Mouse (Mus musculus) liver, embryonic 13.5 days (tissue): ENCODE results near the gene Arid4a. TPM values are rescaled to one million over a fixed set of nuclear protein-coding genes. Genes with fewer than 3 reads are reported as not detected.

Experiments used
- ATAC-seq: fragments of 200-750 bp; cut with Nextera tagmentation; 2 replicates; pipeline ENCODE4 v1.8.0; 2017; ENCODE audit warnings: low read depth, mild to moderate bottlenecking, moderate number of reproducible peaks, moderate library complexity
- DNase-seq: peaks from one replicate; pipeline ENCODE4 v3.0.0; 2022
- H3K27ac ChIP-seq: fragments of 300-500 bp; sonication (generic); 2 replicates; pipeline ENCODE4 v1.5.1; 2015; ENCODE audit warnings: moderate library complexity, mild to moderate bottlenecking, inconsistent platforms
- H3K27me3 ChIP-seq: fragments of 300-500 bp; sonication (generic); 2 replicates; pipeline ENCODE4 v1.6.1; 2015; ENCODE audit warnings: mild to moderate bottlenecking, inconsistent platforms
- H3K36me3 ChIP-seq: fragments of 300-500 bp; sonication (generic); 2 replicates; pipeline ENCODE4 v1.6.1; 2015; ENCODE audit warnings: mild to moderate bottlenecking, inconsistent platforms
- H3K4me1 ChIP-seq: fragments of 300-500 bp; sonication (generic); replicated peaks from 2 replicates; pipeline ENCODE4 v1.6.1; 2015; ENCODE audit warnings: inconsistent platforms
- H3K4me2 ChIP-seq: fragments of 300-500 bp; sonication (generic); 2 replicates; pipeline ENCODE4 v1.6.1; 2015; ENCODE audit warnings: inconsistent platforms, mild to moderate bottlenecking, moderate library complexity
- H3K4me3 ChIP-seq: fragments of 300-500 bp; sonication (generic); replicated peaks from 2 replicates; pipeline ENCODE4 v1.5.1; 2015; ENCODE audit warnings: mild to moderate bottlenecking, inconsistent platforms
- H3K9ac ChIP-seq: fragments of 300-500 bp; sonication (generic); 2 replicates; pipeline ENCODE4 v1.6.1; 2015; ENCODE audit warnings: mild to moderate bottlenecking, inconsistent platforms
- H3K9me3 ChIP-seq: fragments of 300-500 bp; sonication (generic); replicated peaks from 2 replicates; pipeline ENCODE4 v1.6.1; 2016; ENCODE audit warnings: inconsistent platforms
- WGBS: fragments of 180-500 bp; shearing (Covaris S2); methylation state at CpG from one replicate; pipeline ENCODE4 v1.1.7; 2015; ENCODE audit not compliant: insufficient replicate concordance; 5-methylcytosine and 5-hydroxymethylcytosine counted together
- polyA plus RNA-seq: library from polyadenylated mRNA; unstranded; fragments of >200 nt; fragmentation: Nextera tagmentation; extraction: Ambion mirVana; gene quantifications from 2 replicates; pipeline ENCODE4 v1.2.1, GENCODE M21; 2015

Gene Arid4a
- polyA plus RNA-seq, 1 experiment from 2014 or later, result 24.1 TPM

DNA sequence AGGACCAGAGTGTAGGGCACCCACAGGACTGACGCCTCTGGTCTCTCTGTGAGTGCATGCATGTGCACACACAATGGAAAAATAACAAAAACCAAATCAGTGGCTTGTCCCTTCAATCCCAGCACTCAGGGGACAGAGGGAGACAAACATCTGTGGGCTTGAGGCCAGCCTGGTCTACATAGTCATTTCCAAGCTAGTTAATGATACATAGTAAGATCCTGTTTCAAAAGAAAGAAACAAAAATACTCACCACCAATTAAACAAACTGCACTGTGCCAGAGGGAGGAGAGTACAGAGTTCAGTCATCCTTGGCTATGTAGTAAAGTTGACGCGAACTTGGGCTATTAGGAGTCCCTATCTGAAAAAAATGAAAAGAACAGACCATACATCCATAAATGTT lies 27.8 kb downstream of the Arid4a start:
- ATAC-seq, result peak; percentile 42
- Histone ChIP-seq H3K9ac (no peak overlapping the region), H3K36me3 (peaks cover 69% of the 10 kb centered on the region), H3K27ac (no peak overlapping the region), H3K27me3 (no peaks in the 10 kb centered on the region), H3K4me2 (no peak overlapping the region), H3K9me3 (no peaks in the 10 kb centered on the region), H3K4me1 (peaks cover 6% of the 10 kb centered on the region; the same call in 1 of the 2 replicates), H3K4me3 (no peak overlapping the region)
- WGBS, result 85% methylated on average over 3 of the region's 3 CpGs
- no peak for DNase-seq

- H3K27me3 ChIP-seq, result no peaks in the 10 kb centered on the region
- H3K4me2 ChIP-seq, result no peak overlapping the region
- peaks cover 62% of the 10 kb centered on the region for H3K36me3 ChIP-seq
- H3K9ac ChIP-seq, result no peak overlapping the region
- no peaks in the 10 kb centered on the region for H3K9me3 ChIP-seq
- WGBS, result 87% methylated on average over 2 of the region's 2 CpGs
- H3K4me1 ChIP-seq, result peaks cover 6% of the 10 kb centered on the region; the same call in 1 of the 2 replicates
- no peak overlapping the region for H3K4me3 ChIP-seq
- no peak for DNase-seq
- H3K27ac ChIP-seq, result no peak overlapping the region
- ATAC-seq, result no peak
Observed at GRCm38 (mm10) chr12:71044488-71044887, 28.7 kb downstream of the Arid4a start.

DNA sequence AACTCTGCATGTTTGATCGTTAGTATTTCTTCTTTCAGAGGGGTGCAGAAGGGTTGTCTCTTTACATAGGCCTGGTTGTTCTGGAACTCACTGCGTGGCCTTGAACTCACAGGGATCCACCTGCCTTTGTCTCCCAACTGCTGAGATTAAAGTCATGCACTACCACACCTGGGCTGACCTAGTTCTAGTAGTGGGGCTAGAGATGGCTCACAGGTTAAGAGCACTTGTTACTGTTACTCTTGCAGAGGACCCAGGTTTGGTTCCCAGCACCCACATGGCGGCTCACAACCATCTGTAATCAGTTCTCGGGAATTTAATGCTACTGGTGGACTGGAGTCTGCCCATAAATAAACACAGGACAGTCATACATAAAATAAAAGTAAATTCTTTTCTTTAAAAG lies 30.7 kb downstream of the Arid4a start:
- WGBS, result 91% methylated on average over 4 of the region's 4 CpGs
- H3K27ac ChIP-seq, result no peak overlapping the region

DNA sequence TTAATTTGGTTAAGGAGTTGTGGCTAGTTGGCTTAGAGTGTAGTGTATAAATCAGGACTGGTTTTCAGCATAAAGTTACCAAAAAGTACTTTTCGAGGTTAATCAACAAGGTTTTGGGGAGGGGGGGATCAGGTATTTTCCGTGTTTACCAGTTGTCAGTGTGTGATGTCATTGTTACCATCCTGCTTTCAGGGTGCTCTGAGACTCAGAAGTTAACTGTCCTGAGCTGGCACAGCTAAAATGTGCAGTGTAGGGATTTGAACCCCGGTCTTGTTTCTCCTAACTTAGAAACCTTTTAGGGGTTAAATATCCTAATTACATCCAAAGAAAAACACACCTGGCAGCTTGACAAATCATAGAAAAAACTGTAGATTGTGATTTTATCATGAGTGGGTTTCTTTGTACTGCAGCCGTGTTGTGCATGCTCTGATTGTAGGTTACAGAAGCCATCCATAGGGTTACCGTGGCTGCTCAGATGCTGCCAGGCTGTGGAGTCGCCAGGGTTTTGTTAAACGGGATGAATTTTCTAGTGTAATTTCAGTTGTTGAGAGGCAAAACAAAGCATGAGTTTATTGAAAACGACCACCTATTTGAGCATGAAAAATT lies 31.8 kb downstream of the Arid4a start:
- Histone ChIP-seq H3K27ac (no peak overlapping the region), H3K4me3 (no peak overlapping the region), H3K9ac (no peak overlapping the region), H3K27me3 (no peaks in the 10 kb centered on the region), H3K36me3 (peaks cover 31% of the 10 kb centered on the region), H3K4me2 (no peak overlapping the region), H3K4me1 (peaks cover 11% of the 10 kb centered on the region), H3K9me3 (no peaks in the 10 kb centered on the region)
- DNase-seq (no peak), ATAC-seq (no peak)
- WGBS, result 68% methylated on average over 8 of the region's 8 CpGs

More for the DNA sequence above, 30.7 kb downstream of the Arid4a start:
- no peaks in the 10 kb centered on the region for H3K27me3 ChIP-seq
- H3K4me2 ChIP-seq, result no peak overlapping the region
- no peak overlapping the region for H3K4me3 ChIP-seq
- H3K9me3 ChIP-seq, result no peaks in the 10 kb centered on the region
- H3K36me3 ChIP-seq, result peaks cover 42% of the 10 kb centered on the region
- DNase-seq (no peak), ATAC-seq (no peak)
- H3K9ac ChIP-seq, result no peak overlapping the region
- peaks cover 6% of the 10 kb centered on the region; the same call in 1 of the 2 replicates for H3K4me1 ChIP-seq

DNA sequence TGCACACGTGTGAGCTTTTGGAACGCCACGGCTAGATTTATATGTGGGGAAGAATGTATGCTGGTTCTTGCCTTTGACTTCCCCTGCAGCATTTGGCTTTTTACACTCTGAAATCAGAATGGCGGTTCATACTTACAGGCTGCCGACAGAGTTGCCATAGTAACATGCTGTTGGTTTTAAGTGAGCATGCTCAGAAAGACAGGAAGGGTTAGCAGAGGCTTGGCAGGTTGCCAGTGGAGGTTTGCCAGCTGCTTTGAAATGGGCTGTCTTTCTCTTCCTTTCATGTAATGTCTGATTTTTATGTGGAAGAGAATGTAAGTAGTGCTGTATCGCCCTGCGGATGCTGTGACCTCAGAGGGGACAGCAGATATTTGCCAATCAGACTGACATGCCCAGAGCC lies 32.3 kb downstream of the Arid4a start:
- H3K9me3 ChIP-seq, result no peaks in the 10 kb centered on the region
- DNase-seq, result peak; percentile 11
- H3K4me2 ChIP-seq, result no peak overlapping the region
- no peak overlapping the region for H3K4me3 ChIP-seq
- no peaks in the 10 kb centered on the region for H3K27me3 ChIP-seq
- WGBS, result 65% methylated on average over 7 of the region's 7 CpGs
- H3K27ac ChIP-seq, result no peak overlapping the region
- peak; percentile 47; the same call in 1 of the 2 replicates for ATAC-seq
- peaks cover 17% of the 10 kb centered on the region for H3K4me1 ChIP-seq
- H3K36me3 ChIP-seq, result peaks cover 28% of the 10 kb centered on the region
- H3K9ac ChIP-seq, result no peak overlapping the region

DNA sequence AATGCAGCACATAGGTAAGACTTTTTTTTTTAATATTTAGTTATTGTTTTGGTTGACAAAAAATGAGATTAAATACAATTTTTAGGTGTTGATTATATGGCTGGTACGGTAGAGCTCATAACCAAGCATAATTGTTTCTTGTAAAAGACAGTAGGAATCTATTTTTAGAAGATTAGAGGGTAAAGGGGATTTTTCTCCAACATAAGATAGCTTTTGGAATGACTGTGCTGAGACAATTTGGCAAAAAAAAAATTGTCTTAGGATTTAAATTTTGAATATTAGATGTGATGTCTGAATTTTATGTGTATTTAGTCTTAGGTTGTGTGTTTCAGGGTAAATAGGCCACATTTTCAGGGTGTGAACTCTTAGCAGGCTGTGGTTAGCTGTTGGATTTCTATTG lies 32.8 kb downstream of the Arid4a start:
- no peak overlapping the region for H3K9ac ChIP-seq
- no peak for DNase-seq
- no peaks in the 10 kb centered on the region for H3K9me3 ChIP-seq
- peaks cover 17% of the 10 kb centered on the region for H3K4me1 ChIP-seq
- H3K4me2 ChIP-seq, result no peak overlapping the region
- no peak for ATAC-seq
- no peak overlapping the region for H3K27ac ChIP-seq
- no peaks in the 10 kb centered on the region for H3K27me3 ChIP-seq
- H3K36me3 ChIP-seq, result peaks cover 28% of the 10 kb centered on the region
- H3K4me3 ChIP-seq, result no peak overlapping the region
- 88% methylated on average over 1 of the region's 1 CpGs for WGBS

- no peak overlapping the region for H3K4me2 ChIP-seq
- no peaks in the 10 kb centered on the region for H3K9me3 ChIP-seq
- H3K4me3 ChIP-seq, result no peak overlapping the region
- DNase-seq, result no peak
- H3K27me3 ChIP-seq, result no peaks in the 10 kb centered on the region
- H3K9ac ChIP-seq, result no peak overlapping the region
- H3K36me3 ChIP-seq, result peaks cover 24% of the 10 kb centered on the region
- H3K4me1 ChIP-seq, result peaks cover 17% of the 10 kb centered on the region
- WGBS, result 86% methylated on average over 10 of the region's 10 CpGs
- no peak overlapping the region for H3K27ac ChIP-seq
- ATAC-seq, result no peak
Observed at GRCm38 (mm10) chr12:71049596-71050265, 33.9 kb downstream of the Arid4a start.

- peaks cover 17% of the 10 kb centered on the region for H3K4me1 ChIP-seq
- H3K9ac ChIP-seq, result no peak overlapping the region
- 68% methylated on average over 3 of the region's 3 CpGs for WGBS
- no peak overlapping the region for H3K4me2 ChIP-seq
- DNase-seq (no peak), ATAC-seq (no peak)
- no peaks in the 10 kb centered on the region for H3K9me3 ChIP-seq
- H3K4me3 ChIP-seq, result no peak overlapping the region
- peaks cover 17% of the 10 kb centered on the region for H3K36me3 ChIP-seq
- no peaks in the 10 kb centered on the region for H3K27me3 ChIP-seq
- H3K27ac ChIP-seq, result no peak overlapping the region
Observed at GRCm38 (mm10) chr12:71051079-71051478, 35.3 kb downstream of the Arid4a start.

GRCm38 (mm10) chr12:71052341-71052995 lies 36.7 kb downstream of the Arid4a start:
- DNase-seq, result no peak
- H3K27ac ChIP-seq, result no peak overlapping the region
- no peaks in the 10 kb centered on the region for H3K9me3 ChIP-seq
- peaks cover 17% of the 10 kb centered on the region for H3K4me1 ChIP-seq
- WGBS, result 84% methylated on average over 7 of the region's 7 CpGs
- no peak overlapping the region for H3K9ac ChIP-seq
- no peaks in the 10 kb centered on the region for H3K27me3 ChIP-seq
- ATAC-seq, result peak; percentile 51
- H3K4me2 ChIP-seq, result no peak overlapping the region
- H3K4me3 ChIP-seq, result no peak overlapping the region
- peaks cover 14% of the 10 kb centered on the region; the same call in 1 of the 2 replicates for H3K36me3 ChIP-seq

DNA sequence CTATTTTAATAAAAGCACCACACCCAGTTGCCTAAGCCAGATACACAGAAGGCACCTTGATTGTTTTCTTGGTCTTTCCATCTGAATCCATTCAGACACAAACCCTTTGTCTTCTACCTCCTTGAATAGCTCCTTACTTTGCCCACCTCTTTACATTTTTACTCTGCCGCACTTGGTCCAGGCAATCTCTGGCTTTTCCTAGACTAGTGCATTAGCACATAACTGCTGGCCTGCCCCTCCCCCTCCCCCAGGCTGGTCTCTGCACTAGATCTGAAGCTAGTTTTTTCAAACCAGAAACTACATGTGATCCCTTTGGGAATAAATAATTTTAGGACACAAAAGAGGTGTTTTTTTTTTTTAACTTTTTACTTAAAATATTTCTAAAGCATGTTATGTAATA lies 37.2 kb downstream of the Arid4a start:
- 76% methylated on average over 1 of the region's 1 CpGs for WGBS
- no peak for ATAC-seq
- no peaks in the 10 kb centered on the region for H3K27me3 ChIP-seq

GRCm38 (mm10) chr12:71053486-71053885 lies 37.7 kb downstream of the Arid4a start:
- 62% methylated on average over 1 of the region's 1 CpGs for WGBS
- Histone ChIP-seq H3K27me3 (no peaks in the 10 kb centered on the region), H3K4me2 (no peak overlapping the region), H3K4me1 (peaks cover 11% of the 10 kb centered on the region), H3K9ac (no peak overlapping the region), H3K27ac (no peak overlapping the region), H3K9me3 (no peaks in the 10 kb centered on the region), H3K4me3 (no peak overlapping the region), H3K36me3 (peaks cover 14% of the 10 kb centered on the region; the same call in 1 of the 2 replicates)
- DNase-seq (no peak), ATAC-seq (no peak)

More for the DNA sequence above, 37.2 kb downstream of the Arid4a start:
- H3K4me3 ChIP-seq, result no peak overlapping the region
- H3K36me3 ChIP-seq, result peaks cover 14% of the 10 kb centered on the region; the same call in 1 of the 2 replicates
- no peak for DNase-seq
- H3K27ac ChIP-seq, result no peak overlapping the region
- no peak overlapping the region for H3K9ac ChIP-seq
- no peaks in the 10 kb centered on the region for H3K9me3 ChIP-seq
- H3K4me1 ChIP-seq, result peaks cover 13% of the 10 kb centered on the region
- no peak overlapping the region for H3K4me2 ChIP-seq
